Mouse (Mus musculus): Measurements from ENCODE around the gene Tk1.

GRCm38 (mm10) chr11:117791441-117791761, 34.5 kb downstream of the Tk1 start:
- TF ChIP-seq CTCF (conservative IDR thresholded peaks at IDR 0.05; ENCODE audit: low read length): no peak
- no peak for TF ChIP-seq POU5F1 (IDR thresholded peaks at IDR 0.05; ENCODE audit: borderline replicate concordance, low read length)
